Mouse (Mus musculus) hindbrain, embryonic 14.5 days (tissue): ENCODE results near the gene Ctrc. TPM values are rescaled to one million over a fixed set of nuclear protein-coding genes. Genes with fewer than 3 reads are reported as not detected.
A peak's percentile ranks its signal among the peaks of the same experiment; 100 is the strongest.
"Not testable (repeated sequence)": the region's sequence is repeated elsewhere in the genome, so short reads cannot be mapped to it uniquely, and the experiment has no call there.

ENCODE experiments used
- ATAC-seq: fragments of 200-750 bp; cut with Nextera tagmentation; 2 replicates; pipeline ENCODE4 v1.8.0; 2017; ENCODE audit warnings: moderate number of reproducible peaks, mild to moderate bottlenecking, moderate TSS enrichment, moderate library complexity; ENCODE audit not compliant: low FRiP score
- DNase-seq: peaks from one replicate; pipeline ENCODE4 v3.0.0-alpha.2; 2015; ENCODE audit warnings: low spot score
- H3K27ac ChIP-seq: fragments of 300-500 bp; sonication (generic); 2 replicates; pipeline ENCODE4 v1.5.1; 2014; ENCODE audit warnings: mild to moderate bottlenecking, moderate library complexity
- H3K27me3 ChIP-seq: fragments of 300-500 bp; sonication (generic); 2 replicates; pipeline ENCODE4 v1.6.1; 2014; ENCODE audit warnings: mild to moderate bottlenecking, low read length, mixed read lengths; ENCODE audit not compliant: control insufficient read depth, insufficient read depth
- H3K36me3 ChIP-seq: fragments of 300-500 bp; sonication (generic); replicated peaks from 2 replicates; pipeline ENCODE4 v1.6.1; 2014; ENCODE audit not compliant: control insufficient read depth, insufficient read depth
- H3K4me1 ChIP-seq: fragments of 300-500 bp; sonication (generic); replicated peaks from 2 replicates; pipeline ENCODE4 v1.6.1; 2014; ENCODE audit warnings: antibody characterized with exemption, low read length, mixed read lengths; ENCODE audit not compliant: control insufficient read depth, insufficient read depth
- H3K4me2 ChIP-seq: fragments of 300-500 bp; sonication (generic); replicated peaks from 2 replicates; pipeline ENCODE4 v1.6.1; 2014; ENCODE audit warnings: mild to moderate bottlenecking, moderate library complexity
- H3K4me3 ChIP-seq: fragments of 300-500 bp; sonication (generic); replicated peaks from 2 replicates; pipeline ENCODE4 v1.5.1; 2014; ENCODE audit warnings: mild to moderate bottlenecking, low read length
- H3K9ac ChIP-seq: fragments of 300-500 bp; sonication (generic); 2 replicates; pipeline ENCODE4 v1.6.1; 2014
- H3K9me3 ChIP-seq: fragments of 300-500 bp; sonication (generic); 2 replicates; pipeline ENCODE4 v1.6.1; 2016; ENCODE audit warnings: low read length; ENCODE audit not compliant: control insufficient read depth
- WGBS: fragments of 180-500 bp; shearing (Covaris S2); extraction: QIAGEN DNeasy Blood & Tissue Kit; methylation state at CpG from one replicate; pipeline ENCODE4 v1.1.7; 2014; 5-methylcytosine and 5-hydroxymethylcytosine counted together
- polyA plus RNA-seq: library from polyadenylated mRNA; unstranded; fragments of >200 nt; fragmentation: Nextera tagmentation; extraction: Ambion mirVana; gene quantifications from 2 replicates; pipeline ENCODE4 v1.2.1, GENCODE M21; 2014

Ctrc gene
- polyA plus RNA-seq, 1 experiment from 2014 or later, result not detected

GRCm38 (mm10) chr4:141789564-141790218 lies 56.5 kb downstream of the Ctrc start:
- Histone ChIP-seq H3K27me3 (no peaks in the 10 kb centered on the region), H3K4me1 (peaks cover 13% of the 10 kb centered on the region), H3K27ac (peak overlapping the region; percentile 83; the same call in 1 of the 2 replicates), H3K4me3 (peak overlapping the region; percentile 98), H3K4me2 (peak overlapping the region; percentile 66), H3K9me3 (no peaks in the 10 kb centered on the region), H3K36me3 (peaks cover 14% of the 10 kb centered on the region), H3K9ac (peak overlapping the region; percentile 99)
- no peak for DNase-seq
- ATAC-seq, result no peak
- WGBS, result 60% methylated on average over 3 of the region's 3 CpGs

GRCm38 (mm10) chr4:141787462-141787861 lies 58.7 kb downstream of the Ctrc start:
- Histone ChIP-seq H3K27me3 (no peaks in the 10 kb centered on the region), H3K36me3 (peaks cover 35% of the 10 kb centered on the region), H3K4me3 (no peak overlapping the region), H3K9me3 (no peaks in the 10 kb centered on the region), H3K4me1 (peaks cover 7% of the 10 kb centered on the region), H3K4me2 (no peak overlapping the region), H3K27ac (no peak overlapping the region), H3K9ac (no peak overlapping the region)
- WGBS, result 94% methylated on average over 7 of the region's 7 CpGs
- ATAC-seq (no peak), DNase-seq (no peak)

GRCm38 (mm10) chr4:141787046-141787445 lies 59.1 kb downstream of the Ctrc start:
- no peak overlapping the region for H3K4me3 ChIP-seq
- WGBS, result 78% methylated on average over 6 of the region's 6 CpGs
- no peaks in the 10 kb centered on the region for H3K27me3 ChIP-seq
- no peak overlapping the region for H3K27ac ChIP-seq
- H3K9me3 ChIP-seq, result no peaks in the 10 kb centered on the region
- H3K36me3 ChIP-seq, result peaks cover 40% of the 10 kb centered on the region
- H3K9ac ChIP-seq, result no peak overlapping the region
- DNase-seq, result no peak
- ATAC-seq, result no peak
- H3K4me2 ChIP-seq, result no peak overlapping the region
- peaks cover 7% of the 10 kb centered on the region for H3K4me1 ChIP-seq

GRCm38 (mm10) chr4:141786141-141786540 lies 60.0 kb downstream of the Ctrc start:
- DNase-seq (no peak), ATAC-seq (no peak)
- no peak overlapping the region for H3K27ac ChIP-seq
- H3K4me2 ChIP-seq, result no peak overlapping the region
- no peak overlapping the region for H3K9ac ChIP-seq
- 95% methylated on average over 13 of the region's 13 CpGs for WGBS
- no peaks in the 10 kb centered on the region for H3K27me3 ChIP-seq
- peaks cover 7% of the 10 kb centered on the region for H3K4me1 ChIP-seq
- H3K4me3 ChIP-seq, result no peak overlapping the region
- H3K36me3 ChIP-seq, result peaks cover 49% of the 10 kb centered on the region
- no peaks in the 10 kb centered on the region for H3K9me3 ChIP-seq

GRCm38 (mm10) chr4:141784835-141785234 lies 61.3 kb downstream of the Ctrc start:
- DNase-seq, result no peak
- Histone ChIP-seq H3K9ac (no peak overlapping the region), H3K4me3 (no peak overlapping the region), H3K27ac (no peak overlapping the region), H3K36me3 (peaks cover 62% of the 10 kb centered on the region), H3K9me3 (no peaks in the 10 kb centered on the region), H3K4me2 (no peak overlapping the region), H3K27me3 (no peaks in the 10 kb centered on the region), H3K4me1 (peaks cover 4% of the 10 kb centered on the region)
- ATAC-seq, result no peak
- 86% methylated on average over 5 of the region's 5 CpGs for WGBS

GRCm38 (mm10) chr4:141781201-141781985 lies 64.8 kb downstream of the Ctrc start:
- no peak overlapping the region for H3K9ac ChIP-seq
- no peak for ATAC-seq
- H3K9me3 ChIP-seq, result no peaks in the 10 kb centered on the region
- no peak overlapping the region for H3K4me2 ChIP-seq
- no peak overlapping the region for H3K4me3 ChIP-seq
- H3K4me1 ChIP-seq, result no peaks in the 10 kb centered on the region
- WGBS, result 96% methylated on average over 8 of the region's 8 CpGs
- no peak for DNase-seq
- H3K27me3 ChIP-seq, result no peaks in the 10 kb centered on the region
- H3K36me3 ChIP-seq, result peaks cover 76% of the 10 kb centered on the region
- no peak overlapping the region for H3K27ac ChIP-seq

- Histone ChIP-seq H3K4me3 (no peak overlapping the region), H3K36me3 (peaks cover 91% of the 10 kb centered on the region), H3K9ac (no peak overlapping the region), H3K9me3 (no peaks in the 10 kb centered on the region), H3K4me1 (no peaks in the 10 kb centered on the region), H3K4me2 (no peak overlapping the region), H3K27me3 (no peaks in the 10 kb centered on the region), H3K27ac (no peak overlapping the region)
- DNase-seq, result no peak
- ATAC-seq, result no peak
- WGBS, result 94% methylated on average over 8 of the region's 8 CpGs
These were observed 66.3 kb downstream of the Ctrc start for GRCm38 (mm10) chr4:141779828-141780227.

GRCm38 (mm10) chr4:141773019-141773418 lies 73.1 kb downstream of the Ctrc start:
- ATAC-seq, DNase-seq, H3K4me2 ChIP-seq, H3K4me1 ChIP-seq, H3K9me3 ChIP-seq, H3K27me3 ChIP-seq, H3K4me3 ChIP-seq, H3K27ac ChIP-seq, H3K9ac ChIP-seq: not testable (repeated sequence)
- peaks cover 93% of the 10 kb centered on the region for H3K36me3 ChIP-seq
- WGBS, result 83% methylated on average over 4 of the region's 4 CpGs

- WGBS, result 95% methylated on average over 8 of the region's 8 CpGs
- no peak overlapping the region for H3K27ac ChIP-seq
- no peaks in the 10 kb centered on the region for H3K9me3 ChIP-seq
- H3K4me1 ChIP-seq, result 0 out of 2 replicates have a peak, but pooled peaks cover 7% of the 10 kb centered on the region
- no peak overlapping the region for H3K4me3 ChIP-seq
- no peak for DNase-seq
- no peak overlapping the region for H3K9ac ChIP-seq
- ATAC-seq, result no peak
- H3K36me3 ChIP-seq, result peaks cover 94% of the 10 kb centered on the region
- H3K4me2 ChIP-seq, result no peak overlapping the region
- no peaks in the 10 kb centered on the region for H3K27me3 ChIP-seq
These were observed 74.3 kb downstream of the Ctrc start for GRCm38 (mm10) chr4:141771823-141772222.
